Mouse (Mus musculus) heart, embryonic 14.5 days (tissue): ENCODE measurements around the gene Anks1b. TPM values are rescaled to one million over a fixed set of nuclear protein-coding genes. Genes with fewer than 3 reads are reported as not detected.

Source experiments
- ATAC-seq: fragments of 200-750 bp; cut with Nextera tagmentation; 2 replicates; pipeline ENCODE4 v1.8.0; 2017; ENCODE audit warnings: low read depth, moderate TSS enrichment; ENCODE audit not compliant: insufficient number of reproducible peaks, insufficient read depth, low FRiP score
- H3K27ac ChIP-seq, 2 experiments: fragments of 200-500 bp in 1 of 2; fragments of 300-500 bp in 1 of 2; sonication (generic) in 1 of 2; replicated peaks in 1 of 2; 2 replicates each; pipeline ENCODE4 v1.5.1; 2012 to 2014; ENCODE audit warnings: low read depth in 2 of 2, low read length in 2 of 2, control low read depth in 1 of 2, mild to moderate bottlenecking in 1 of 2, mixed read lengths in 1 of 2; ENCODE audit not compliant: control insufficient read depth in 1 of 2, insufficient read depth in 1 of 2
- H3K27me3 ChIP-seq: fragments of 300-500 bp; sonication (generic); 2 replicates; pipeline ENCODE4 v1.6.1; 2014; ENCODE audit warnings: mild to moderate bottlenecking, low read length, control low read depth; ENCODE audit not compliant: control insufficient read depth, insufficient read depth
- H3K36me3 ChIP-seq: fragments of 300-500 bp; sonication (generic); 2 replicates; pipeline ENCODE4 v1.6.1; 2014; ENCODE audit warnings: mild to moderate bottlenecking, control low read depth, low read length, mixed read lengths; ENCODE audit not compliant: control insufficient read depth, insufficient read depth
- H3K4me1 ChIP-seq, 2 experiments: fragments of 200-500 bp in 1 of 2; fragments of 300-500 bp in 1 of 2; sonication (generic) in 1 of 2; 2 replicates each; pipeline ENCODE4 v1.6.1; 2012 to 2014; ENCODE audit warnings: low read length in 2 of 2, control low read depth in 1 of 2, mixed read lengths in 1 of 2; ENCODE audit not compliant: control insufficient read depth in 2 of 2, insufficient read depth in 2 of 2
- H3K4me2 ChIP-seq: fragments of 300-500 bp; sonication (generic); 2 replicates; pipeline ENCODE4 v1.6.1; 2014; ENCODE audit warnings: mild to moderate bottlenecking, low read length
- H3K4me3 ChIP-seq, 2 experiments: fragments of 200-500 bp in 1 of 2; fragments of 300-500 bp in 1 of 2; sonication (generic) in 1 of 2; 2 replicates each; pipeline ENCODE4 v1.5.1; 2012 to 2014; ENCODE audit warnings: low read length in 2 of 2, mild to moderate bottlenecking in 2 of 2, control low read depth in 1 of 2, low read depth in 1 of 2, moderate library complexity in 1 of 2; ENCODE audit not compliant: control insufficient read depth in 1 of 2, insufficient read depth in 1 of 2
- H3K9ac ChIP-seq: fragments of 300-500 bp; sonication (generic); 2 replicates; pipeline ENCODE4 v1.6.1; 2014; ENCODE audit warnings: mild to moderate bottlenecking, low read length
- H3K9me3 ChIP-seq: fragments of 300-500 bp; sonication (generic); 2 replicates; pipeline ENCODE4 v1.6.1; 2016; ENCODE audit warnings: low read length, control low read depth; ENCODE audit not compliant: control insufficient read depth
- WGBS: fragments of 180-500 bp; shearing (Covaris S2); extraction: QIAGEN DNeasy Blood & Tissue Kit; methylation state at CpG from one replicate; pipeline ENCODE4 v1.1.7; 2014; 5-methylcytosine and 5-hydroxymethylcytosine counted together
- polyA plus RNA-seq: library from polyadenylated mRNA; unstranded; fragments of >200 nt; fragmentation: Nextera tagmentation; extraction: Ambion mirVana; gene quantifications from 2 replicates; pipeline ENCODE4 v1.2.1, GENCODE M21; 2014

Gene Anks1b
- polyA plus RNA-seq, 1 experiment from 2014 or later, result 0.14 TPM

GRCm38 (mm10) chr10:90863881-90864598 lies 990.7 kb downstream of the Anks1b start:
- Histone ChIP-seq H3K4me1 (no peaks in the 10 kb centered on the region), H3K9me3 (no peaks in the 10 kb centered on the region), H3K4me3 (no peak overlapping the region), H3K9ac (no peak overlapping the region), H3K27me3 (peaks cover 4% of the 10 kb centered on the region; the same call in 1 of the 2 replicates), H3K27ac (no peak overlapping the region), H3K36me3 (no peaks in the 10 kb centered on the region), H3K4me2 (no peak overlapping the region)
- 13% methylated on average over 10 of the region's 10 CpGs for WGBS
- no peak for ATAC-seq

GRCm38 (mm10) chr10:90864599-90864889 lies 991.2 kb downstream of the Anks1b start:
- no peak overlapping the region for H3K4me2 ChIP-seq
- ATAC-seq, result no peak
- no peak overlapping the region for H3K9ac ChIP-seq
- H3K27ac ChIP-seq, result no peak overlapping the region
- H3K4me1 ChIP-seq, result no peaks in the 10 kb centered on the region
- no peaks in the 10 kb centered on the region for H3K36me3 ChIP-seq
- H3K4me3 ChIP-seq, result no peak overlapping the region
- 7% methylated on average over 3 of the region's 3 CpGs for WGBS
- no peaks in the 10 kb centered on the region for H3K9me3 ChIP-seq
- peaks cover 4% of the 10 kb centered on the region; the same call in 1 of the 2 replicates for H3K27me3 ChIP-seq

GRCm38 (mm10) chr10:90873204-90873603 lies 999.9 kb downstream of the Anks1b start:
- Histone ChIP-seq H3K27me3 (no peaks in the 10 kb centered on the region), H3K27ac (no peak overlapping the region), H3K4me2 (no peak overlapping the region), H3K9ac (no peak overlapping the region), H3K4me3 (no peak overlapping the region), H3K36me3 (no peaks in the 10 kb centered on the region), H3K9me3 (no peaks in the 10 kb centered on the region), H3K4me1 (no peaks in the 10 kb centered on the region)
- 76% methylated on average over 5 of the region's 5 CpGs for WGBS
- ATAC-seq, result no peak

- 64% methylated on average over 3 of the region's 3 CpGs for WGBS
- Histone ChIP-seq H3K4me1 (no peaks in the 10 kb centered on the region), H3K9me3 (no peaks in the 10 kb centered on the region), H3K4me3 (no peak overlapping the region), H3K4me2 (no peak overlapping the region), H3K27me3 (no peaks in the 10 kb centered on the region), H3K9ac (no peak overlapping the region), H3K36me3 (no peaks in the 10 kb centered on the region), H3K27ac (no peak overlapping the region)
- ATAC-seq, result no peak
These were observed 1000.9 kb downstream of the Anks1b start for GRCm38 (mm10) chr10:90874166-90874565.

GRCm38 (mm10) chr10:90880854-90881560 lies 1007.7 kb downstream of the Anks1b start:
- Histone ChIP-seq H3K9ac (no peak overlapping the region), H3K36me3 (no peaks in the 10 kb centered on the region), H3K27ac (no peak overlapping the region), H3K4me2 (no peak overlapping the region), H3K9me3 (no peaks in the 10 kb centered on the region), H3K4me1 (no peaks in the 10 kb centered on the region), H3K4me3 (no peak overlapping the region), H3K27me3 (no peaks in the 10 kb centered on the region)
- 25% methylated on average over 8 of the region's 8 CpGs for WGBS
- ATAC-seq, result no peak

- H3K4me2 ChIP-seq, result no peak overlapping the region
- ATAC-seq, result no peak
- no peaks in the 10 kb centered on the region; the same call in 1 of the 2 replicates for H3K27me3 ChIP-seq
- H3K9me3 ChIP-seq, result no peaks in the 10 kb centered on the region
- 68% methylated on average over 5 of the region's 5 CpGs for WGBS
- H3K4me3 ChIP-seq, result no peak overlapping the region
- no peak overlapping the region for H3K9ac ChIP-seq
- no peak overlapping the region for H3K27ac ChIP-seq
- no peaks in the 10 kb centered on the region for H3K4me1 ChIP-seq
- no peaks in the 10 kb centered on the region for H3K36me3 ChIP-seq
These were observed 1016.3 kb downstream of the Anks1b start for GRCm38 (mm10) chr10:90889566-90889965.

- Histone ChIP-seq H3K9me3 (no peaks in the 10 kb centered on the region), H3K4me1 (no peaks in the 10 kb centered on the region), H3K9ac (no peak overlapping the region), H3K4me3 (no peak overlapping the region), H3K27ac (no peak overlapping the region), H3K36me3 (no peaks in the 10 kb centered on the region), H3K27me3 (no peaks in the 10 kb centered on the region; the same call in 1 of the 2 replicates), H3K4me2 (no peak overlapping the region)
- WGBS, result 76% methylated on average over 11 of the region's 11 CpGs
- no peak for ATAC-seq
These were observed 1019.4 kb downstream of the Anks1b start for GRCm38 (mm10) chr10:90892728-90893127.
